In the genomic region with DNA sequence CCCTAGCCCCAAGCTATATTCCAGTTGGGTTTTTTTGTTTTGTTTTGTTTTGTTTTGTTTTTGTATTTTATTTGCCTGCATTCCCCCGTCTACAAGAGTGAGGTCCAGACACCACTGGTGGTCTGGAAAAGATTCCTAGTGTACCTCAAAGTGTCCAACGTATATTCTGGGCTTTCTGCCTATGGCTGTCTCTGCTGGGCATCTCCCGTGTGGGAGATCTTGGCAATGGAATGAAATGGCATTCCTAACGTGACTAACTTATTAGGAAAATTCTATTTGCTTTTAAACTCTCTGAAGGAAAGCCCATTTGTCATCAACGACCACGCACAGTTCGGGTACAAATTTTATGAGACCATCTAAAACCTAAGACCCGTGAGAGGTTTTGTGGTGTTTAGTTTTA, we compare ENCODE assay signal across 22 mouse cellular contexts. TPM values are rescaled to one million over a fixed set of nuclear protein-coding genes. Genes with fewer than 3 reads are reported as not detected.
DNase-seq lines count a peak whose midpoint lies in the region; ATAC-seq and TF ChIP-seq lines count a peak whose summit lies in the region.
"Had no signal": no experiment of that assay in that cellular context is flagged by ENCODE, and none has a peak within 500 bp of the region (broad histone marks: within the 10 kb centered on the region; RNA-seq: fewer than 3 reads in every experiment).

No protein-coding gene starts in this region.

- POLR2A ChIA-PET in Patski (lab: Charles Lee), result no interaction called here

- 49% methylated on average over 8 of the region's 8 CpGs for WGBS in kidney, postnatal 0 days
- WGBS in lung, embryonic 14.5 days, result 58% methylated on average over 8 of the region's 8 CpGs
- WGBS in hindbrain, embryonic 12.5 days, result 82% methylated on average over 8 of the region's 8 CpGs

- CTCF ChIA-PET in Patski (lab: Charles Lee), result interaction anchor here (1.0 to 1.4 kb wide), 2 partner anchors 17 to 37 kb away, joined by 3 read pairs; no protein-coding TSS in a partner anchor

- H3K4me2 ChIP-seq in kidney, postnatal 0 days (ENCODE audit: low read length), result no peak overlapping the region
- H3K4me2 ChIP-seq in lung, embryonic 14.5 days, result no peak overlapping the region
- no peak overlapping the region for H3K4me2 ChIP-seq in hindbrain, embryonic 12.5 days (replicated peaks)
- H3K4me2 ChIP-seq: embryonic facial prominence, embryonic 12.5 days; forebrain, embryonic 13.5 days; hindbrain, embryonic 13.5 days had no signal

- no peak overlapping the region for H3K9ac ChIP-seq in kidney, postnatal 0 days (ENCODE audit: low read depth, low read length)
- H3K9ac ChIP-seq in lung, embryonic 14.5 days, result no peak overlapping the region
- H3K9ac ChIP-seq in hindbrain, embryonic 12.5 days, result no peak overlapping the region
- H3K9ac ChIP-seq: embryonic facial prominence, embryonic 12.5 days; forebrain, embryonic 13.5 days; hindbrain, embryonic 13.5 days had no signal

- no peaks in the 10 kb centered on the region for H3K27me3 ChIP-seq in kidney, postnatal 0 days (ENCODE audit: insufficient read depth, low read length)
- H3K27me3 ChIP-seq in lung, embryonic 14.5 days (ENCODE audit: insufficient read depth, low read length), result no peaks in the 10 kb centered on the region
- no peaks in the 10 kb centered on the region for H3K27me3 ChIP-seq in Patski
- no peaks in the 10 kb centered on the region for H3K27me3 ChIP-seq in hindbrain, embryonic 12.5 days
- H3K27me3 ChIP-seq: embryonic facial prominence, embryonic 12.5 days; forebrain, embryonic 13.5 days; hindbrain, embryonic 13.5 days had no signal

- H3K4me1 ChIP-seq in kidney, postnatal 0 days (replicated peaks; ENCODE audit: insufficient read depth, low read length), result 0 out of 2 replicates have a peak, but pooled peaks cover 5% of the 10 kb centered on the region
- H3K4me1 ChIP-seq in lung, embryonic 14.5 days (ENCODE audit: insufficient read depth), result no peaks in the 10 kb centered on the region
- H3K4me1 ChIP-seq in hindbrain, embryonic 12.5 days, result peaks cover 9% of the 10 kb centered on the region

- ATAC-seq in kidney, postnatal 0 days (replicated peaks; ENCODE audit: low FRiP score, low read depth), result no peak
- no peak for ATAC-seq in lung, embryonic 14.5 days (ENCODE audit: insufficient read depth)
- ATAC-seq in Patski, result peak; percentile 54
- no peak for ATAC-seq in hindbrain, embryonic 12.5 days (ENCODE audit: low FRiP score)
- ATAC-seq: forebrain, embryonic 13.5 days; forebrain, postnatal 0 days; hindbrain, postnatal 0 days had no signal

- no peaks in the 10 kb centered on the region for H3K36me3 ChIP-seq in kidney, postnatal 0 days (ENCODE audit: insufficient read depth, low read length)
- no peaks in the 10 kb centered on the region for H3K36me3 ChIP-seq in lung, embryonic 14.5 days (ENCODE audit: insufficient read depth)
- H3K36me3 ChIP-seq in hindbrain, embryonic 12.5 days, result no peaks in the 10 kb centered on the region
- H3K36me3 ChIP-seq: embryonic facial prominence, embryonic 12.5 days; G1E; hindbrain, embryonic 13.5 days had no signal

- H3K4me3 ChIP-seq in kidney, postnatal 0 days (replicated peaks; ENCODE audit: low read depth, low read length), result no peak overlapping the region
- no peak overlapping the region for H3K4me3 ChIP-seq in lung, embryonic 14.5 days (ENCODE audit: low read depth, low read length)
- no peak overlapping the region for H3K4me3 ChIP-seq in hindbrain, embryonic 12.5 days
- H3K4me3 ChIP-seq: embryonic facial prominence, embryonic 12.5 days; forebrain, embryonic 13.5 days; gastrocnemius, adult 2 months; hindbrain, embryonic 13.5 days had no signal

- in situ Hi-C loops in Patski (cut with MboI; ENCODE audit: low pct_unique_long_range_greater_than_20kb), result no loop called here

- peak; percentile 10 for DNase-seq in kidney, postnatal 0 days (ENCODE audit: low spot score)
- DNase-seq in kidney, postnatal 36 days, result no peak
- peak; percentile 2 for DNase-seq in lung, embryonic 14.5 days
- no peak for DNase-seq in lung, postnatal 4 days
- DNase-seq in Patski (ENCODE audit: low read depth, low spot score), result peak; percentile 47
- DNase-seq in cerebellum, adult 11 months, result no peak
- DNase-seq: adrenal gland, adult 8-10 months; adrenal gland, postnatal 36 days; cerebellum, adult 8-10 months; cerebellum, postnatal 14 days; embryo, embryonic 11 days; forebrain, postnatal 0 days; gastrocnemius, adult 2 months; gastrocnemius, postnatal 25 days; heart, postnatal 10 days; heart, postnatal 4 days had no signal

- H3K27ac ChIP-seq in kidney, postnatal 0 days, result no peak overlapping the region
- no peak overlapping the region for H3K27ac ChIP-seq in lung, embryonic 14.5 days (ENCODE audit: low read depth)
- no peak overlapping the region for H3K27ac ChIP-seq in hindbrain, embryonic 12.5 days
- H3K27ac ChIP-seq: embryonic facial prominence, embryonic 12.5 days; forebrain, embryonic 13.5 days; gastrocnemius, adult 2 months; hindbrain, embryonic 13.5 days; hindbrain, postnatal 0 days had no signal

- TF ChIP-seq CTCF in kidney, postnatal 0 days (IDR thresholded peaks at IDR 0.05; ENCODE audit: low read depth), result no peak
- TF ChIP-seq CTCF in lung, embryonic 14.5 days (IDR thresholded peaks at IDR 0.05; ENCODE audit: low read depth), result no peak
- no peak for TF ChIP-seq CTCF in Patski (IDR thresholded peaks at IDR 0.05)

- H3K9me3 ChIP-seq in kidney, postnatal 0 days (replicated peaks; ENCODE audit: low read length), result no peaks in the 10 kb centered on the region
- no peaks in the 10 kb centered on the region for H3K9me3 ChIP-seq in lung, embryonic 14.5 days (ENCODE audit: low read depth, low read length)
- no peaks in the 10 kb centered on the region for H3K9me3 ChIP-seq in hindbrain, embryonic 12.5 days (replicated peaks)
- H3K9me3 ChIP-seq: embryonic facial prominence, embryonic 12.5 days; forebrain, embryonic 13.5 days; G1E; hindbrain, embryonic 13.5 days had no signal

RNA-seq across cellular contexts. Expression of gene Hgd, which starts 35.5 kb away (rescaled TPM):
- polyA plus RNA-seq in kidney, postnatal 0 days (2015; fragmentation: Nextera tagmentation; extraction: Ambion mirVana), result 43.6 and 51.7 TPM in 2 replicates
- 0.15 and 0.17 TPM in 2 replicates for polyA plus RNA-seq in lung, embryonic 14.5 days (2014; fragmentation: Nextera tagmentation; extraction: Ambion mirVana)
- 0.09 TPM for polyA plus RNA-seq in Patski (2021)
- 0.25 TPM in 1 of 2 replicates, not detected in the other for polyA plus RNA-seq in hindbrain, embryonic 12.5 days (2016; fragmentation: Nextera tagmentation; extraction: Ambion mirVana)
- polyA plus RNA-seq: forebrain, postnatal 0 days; G1E had no signal

RNA-seq across cellular contexts. Expression of gene Ndufb4, which starts 38.8 kb away (rescaled TPM):
- polyA plus RNA-seq in kidney, postnatal 0 days (2015; fragmentation: Nextera tagmentation; extraction: Ambion mirVana), result 142 and 159 TPM in 2 replicates
- polyA plus RNA-seq in lung, embryonic 14.5 days (2014; fragmentation: Nextera tagmentation; extraction: Ambion mirVana), result 54.4 and 61.7 TPM in 2 replicates
- 32.2 TPM for polyA plus RNA-seq in Patski (2021)
- 61.0 and 65.8 TPM in 2 replicates for polyA plus RNA-seq in hindbrain, embryonic 12.5 days (2016; fragmentation: Nextera tagmentation; extraction: Ambion mirVana)

Comparison
In these comparisons a context has a peak if more than half of its experiments do, and no peak if none do; other contexts are left out.
1. DNase-seq: peak in kidney, postnatal 0 days (single experiment), lung, embryonic 14.5 days (single experiment) and Patski (single experiment); none in kidney, postnatal 36 days (0 of 2), lung, postnatal 4 days (0 of 2) and cerebellum, adult 11 months (single experiment).
2. RNA of gene Hgd, which starts 35.5 kb away (polyA plus RNA-seq): 43.6 to 51.7 TPM in kidney, postnatal 0 days; 0.15 to 0.17 TPM in lung, embryonic 14.5 days, 0.09 TPM in Patski (single experiment) and 0.25 TPM in hindbrain, embryonic 12.5 days; every median in the first group is over 10 times any median in the second.